27 mouse cellular contexts compared by ENCODE assay signal in genomic region chr5:108667370-108667769, GRCm38 (mm10). TPM values are rescaled to one million over a fixed set of nuclear protein-coding genes. Genes with fewer than 3 reads are reported as not detected.
"Had no signal": no experiment of that assay in that cellular context is flagged by ENCODE, and none has a peak within 500 bp of the region (broad histone marks: within the 10 kb centered on the region; RNA-seq: fewer than 3 reads in every experiment).

No protein-coding gene starts in this region.

- H3K27me3 ChIP-seq: embryonic facial prominence, embryonic 12.5 days; embryonic facial prominence, embryonic 15.5 days had no signal

- H3K27ac ChIP-seq: embryonic facial prominence, embryonic 10.5 days; embryonic facial prominence, embryonic 12.5 days; embryonic facial prominence, embryonic 13.5 days; embryonic facial prominence, embryonic 15.5 days; forebrain, embryonic 10.5 days; forebrain, embryonic 12.5 days; forebrain, embryonic 13.5 days; forebrain, embryonic 15.5 days; heart, adult 2 months had no signal

- ATAC-seq: forebrain, embryonic 13.5 days; forebrain, embryonic 14.5 days; forebrain, embryonic 15.5 days; forebrain, embryonic 16.5 days; forebrain, postnatal 0 days had no signal

- H3K9ac ChIP-seq: embryonic facial prominence, embryonic 12.5 days; embryonic facial prominence, embryonic 13.5 days; embryonic facial prominence, embryonic 15.5 days; forebrain, embryonic 12.5 days; forebrain, embryonic 13.5 days; forebrain, embryonic 15.5 days; forebrain, postnatal 0 days had no signal

- H3K9me3 ChIP-seq: embryonic facial prominence, embryonic 10.5 days; embryonic facial prominence, embryonic 12.5 days; embryonic facial prominence, embryonic 13.5 days; embryonic facial prominence, embryonic 15.5 days; forebrain, embryonic 10.5 days; forebrain, embryonic 12.5 days; forebrain, embryonic 13.5 days; forebrain, embryonic 15.5 days had no signal

- H3K4me2 ChIP-seq: embryonic facial prominence, embryonic 12.5 days; embryonic facial prominence, embryonic 13.5 days; embryonic facial prominence, embryonic 15.5 days; forebrain, embryonic 12.5 days; forebrain, embryonic 13.5 days; forebrain, embryonic 15.5 days had no signal

- DNase-seq: cerebellum, adult 2 months; cerebellum, adult 8-10 months; cerebellum, adult 9-10 months; cerebellum, postnatal 10 days; cerebellum, postnatal 14 days; cerebellum, postnatal 25 days; cerebellum, postnatal 36 days; embryo, embryonic 11 days; forebrain, postnatal 0 days; gastrocnemius, postnatal 14 days; gastrocnemius, postnatal 25 days; gastrocnemius, postnatal 36 days; heart, adult 11 months; heart, adult 18-20 months; heart, adult 2 months had no signal

- H3K4me3 ChIP-seq: embryonic facial prominence, embryonic 10.5 days; embryonic facial prominence, embryonic 12.5 days; embryonic facial prominence, embryonic 13.5 days; embryonic facial prominence, embryonic 15.5 days; erythroblast, embryonic 14.5 days; forebrain, embryonic 10.5 days; forebrain, embryonic 12.5 days; forebrain, embryonic 13.5 days; forebrain, embryonic 15.5 days; heart, adult 2 months had no signal

RNA-seq across cellular contexts. Expression of gene Slc26a1, which starts 8.0 kb away (rescaled TPM):
- total RNA-seq: gastrocnemius, adult 8-10 months; gastrocnemius, postnatal 14 days; gastrocnemius, postnatal 25 days; gastrocnemius, postnatal 36 days; heart, adult 18-20 months; heart, adult 2 months had no signal
